ENCODE assay signal across 22 mouse cellular contexts in the genomic region with DNA sequence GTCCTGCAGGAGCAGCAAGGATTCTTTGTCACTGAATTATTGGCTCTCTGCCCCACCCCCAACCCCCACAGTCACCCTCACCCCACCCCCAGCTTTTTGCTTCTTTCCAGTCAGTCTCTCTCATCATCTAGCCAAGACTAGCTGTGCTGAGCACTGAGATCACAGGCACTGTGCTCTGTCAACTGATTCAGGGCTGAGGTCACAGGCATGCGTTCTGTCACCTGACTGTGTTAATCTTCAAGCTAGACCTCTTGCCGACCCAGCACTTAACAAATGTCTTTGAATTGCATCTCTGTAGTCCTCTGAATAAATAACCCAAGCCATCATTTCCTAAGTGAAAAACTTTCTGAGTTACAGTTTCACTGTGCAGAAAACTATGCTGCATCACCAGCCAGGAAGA. TPM values are rescaled to one million over a fixed set of nuclear protein-coding genes. Genes with fewer than 3 reads are reported as not detected.
A peak's percentile ranks its signal among the peaks of the same experiment; 100 is the strongest.
DNase-seq lines count a peak whose midpoint lies in the region; ATAC-seq lines count a peak whose summit lies in the region.
"Had no signal": no experiment of that assay in that cellular context is flagged by ENCODE, and none has a peak within 500 bp of the region (broad histone marks: within the 10 kb centered on the region; RNA-seq: fewer than 3 reads in every experiment).

No protein-coding gene starts in this region.

- H3K27me3 ChIP-seq in heart, embryonic 13.5 days (replicated peaks): no peaks in the 10 kb centered on the region
- H3K27me3 ChIP-seq in intestine, embryonic 16.5 days (replicated peaks; ENCODE audit: control insufficient read depth, insufficient read depth, low read length): no peaks in the 10 kb centered on the region
- H3K27me3 ChIP-seq in kidney, embryonic 15.5 days: no peaks in the 10 kb centered on the region
- no peaks in the 10 kb centered on the region for H3K27me3 ChIP-seq in liver, embryonic 16.5 days (ENCODE audit: control insufficient read depth, insufficient read depth, low read depth, low read length)
- H3K27me3 ChIP-seq: forebrain, embryonic 13.5 days; hindbrain, embryonic 13.5 days; midbrain, embryonic 13.5 days had no signal

- no peak overlapping the region for H3K4me3 ChIP-seq in heart, embryonic 13.5 days
- H3K4me3 ChIP-seq in intestine, embryonic 16.5 days (ENCODE audit: low read length): no peak overlapping the region
- no peak overlapping the region for H3K4me3 ChIP-seq in kidney, embryonic 15.5 days (replicated peaks)
- H3K4me3 ChIP-seq in liver, embryonic 16.5 days (ENCODE audit: low read depth, low read length): no peak overlapping the region
- H3K4me3 ChIP-seq: forebrain, embryonic 13.5 days; hindbrain, embryonic 13.5 days; midbrain, embryonic 13.5 days had no signal

- no peak overlapping the region for H3K4me2 ChIP-seq in heart, embryonic 13.5 days
- H3K4me2 ChIP-seq in intestine, embryonic 16.5 days (ENCODE audit: low read depth, low read length): no peak overlapping the region
- no peak overlapping the region for H3K4me2 ChIP-seq in kidney, embryonic 15.5 days
- no peak overlapping the region for H3K4me2 ChIP-seq in liver, embryonic 16.5 days (ENCODE audit: low read depth, low read length)
- H3K4me2 ChIP-seq: forebrain, embryonic 13.5 days; hindbrain, embryonic 13.5 days; midbrain, embryonic 13.5 days had no signal

- no peak for DNase-seq in heart, adult 9 months (ENCODE audit: low spot score in 2 of 2)
- no peak for DNase-seq in adrenal gland, adult 18-20 months (ENCODE audit: low spot score in 2 of 2)
- no peak for DNase-seq in urinary bladder, adult 18-20 months (ENCODE audit: low spot score in 2 of 2)
- DNase-seq in spleen, adult 12 weeks (ENCODE audit: low spot score): no peak
- DNase-seq: adrenal gland, postnatal 14 days; cerebellum, adult 11-12 months; cerebellum, postnatal 25 days; gastrocnemius, postnatal 36 days; heart, postnatal 10 days; layer of hippocampus, postnatal 36 days; left cerebral cortex, postnatal 4 days; lung, adult 18-20 months; thymus, postnatal 4 days had no signal

- peak overlapping the region; percentile 48 for H3K27ac ChIP-seq in heart, embryonic 13.5 days (replicated peaks)
- no peak overlapping the region for H3K27ac ChIP-seq in intestine, embryonic 16.5 days (ENCODE audit: low read length)
- peak overlapping the region; percentile 59 for H3K27ac ChIP-seq in kidney, embryonic 15.5 days
- no peak overlapping the region for H3K27ac ChIP-seq in liver, embryonic 16.5 days (ENCODE audit: low read length)
- H3K27ac ChIP-seq: forebrain, embryonic 13.5 days; hindbrain, embryonic 13.5 days; midbrain, embryonic 13.5 days had no signal

- no peaks in the 10 kb centered on the region for H3K9me3 ChIP-seq in heart, embryonic 13.5 days
- peaks cover 3% of the 10 kb centered on the region; the same call in 1 of the 2 replicates for H3K9me3 ChIP-seq in intestine, embryonic 16.5 days (ENCODE audit: control insufficient read depth, low read length)
- H3K9me3 ChIP-seq in kidney, embryonic 15.5 days (replicated peaks): no peaks in the 10 kb centered on the region
- no peaks in the 10 kb centered on the region for H3K9me3 ChIP-seq in liver, embryonic 16.5 days (replicated peaks; ENCODE audit: control insufficient read depth, low read length)
- H3K9me3 ChIP-seq: forebrain, embryonic 13.5 days; hindbrain, embryonic 13.5 days; midbrain, embryonic 13.5 days had no signal

- H3K4me1 ChIP-seq in heart, embryonic 13.5 days: peaks cover 32% of the 10 kb centered on the region
- H3K4me1 ChIP-seq in intestine, embryonic 16.5 days (ENCODE audit: control insufficient read depth, insufficient read depth, low read length): peaks cover 8% of the 10 kb centered on the region; the same call in 1 of the 2 replicates
- 0 out of 2 replicates have a peak, but pooled peaks cover 9% of the 10 kb centered on the region for H3K4me1 ChIP-seq in kidney, embryonic 15.5 days
- no peaks in the 10 kb centered on the region; the same call in 1 of the 2 replicates for H3K4me1 ChIP-seq in liver, embryonic 16.5 days (ENCODE audit: control insufficient read depth, low read depth, low read length)
- H3K4me1 ChIP-seq: forebrain, embryonic 13.5 days; hindbrain, embryonic 13.5 days; midbrain, embryonic 13.5 days had no signal

- ATAC-seq in heart, embryonic 13.5 days (ENCODE audit: extremely low read depth, insufficient number of reproducible peaks, low FRiP score, low TSS enrichment): no peak
- ATAC-seq in intestine, embryonic 16.5 days: 0 out of 2 replicates have a peak, but pooled peaks have one; percentile 39
- peak; percentile 82 for ATAC-seq in kidney, embryonic 15.5 days (replicated peaks; ENCODE audit: low FRiP score)
- peak; percentile 31; the same call in 1 of the 2 replicates for ATAC-seq in liver, embryonic 16.5 days (ENCODE audit: low read depth)
- ATAC-seq: forebrain, embryonic 13.5 days; midbrain, embryonic 13.5 days had no signal

- no peaks in the 10 kb centered on the region for H3K36me3 ChIP-seq in heart, embryonic 13.5 days
- no peaks in the 10 kb centered on the region for H3K36me3 ChIP-seq in intestine, embryonic 16.5 days (ENCODE audit: control insufficient read depth, insufficient read depth, low read length)
- no peaks in the 10 kb centered on the region for H3K36me3 ChIP-seq in kidney, embryonic 15.5 days
- H3K36me3 ChIP-seq in liver, embryonic 16.5 days (ENCODE audit: control insufficient read depth, insufficient read depth): no peaks in the 10 kb centered on the region
- H3K36me3 ChIP-seq: hindbrain, embryonic 13.5 days; midbrain, embryonic 13.5 days had no signal

- no peak overlapping the region for H3K9ac ChIP-seq in heart, embryonic 13.5 days
- no peak overlapping the region for H3K9ac ChIP-seq in intestine, embryonic 16.5 days (ENCODE audit: low read depth, low read length)
- no peak overlapping the region for H3K9ac ChIP-seq in kidney, embryonic 15.5 days
- no peak overlapping the region for H3K9ac ChIP-seq in liver, embryonic 16.5 days (ENCODE audit: low read depth, low read length)
- H3K9ac ChIP-seq: forebrain, embryonic 13.5 days; hindbrain, embryonic 13.5 days; midbrain, embryonic 13.5 days had no signal

- 20% methylated on average over 2 of the region's 2 CpGs for WGBS in heart, embryonic 13.5 days
- 25% methylated on average over 2 of the region's 2 CpGs for WGBS in intestine, embryonic 16.5 days
- 18% methylated on average over 2 of the region's 2 CpGs for WGBS in kidney, embryonic 15.5 days
- WGBS in liver, embryonic 16.5 days (ENCODE audit: insufficient replicate concordance): 49% methylated on average over 2 of the region's 2 CpGs

RNA-seq across cellular contexts. Expression of a gene that starts 3.5 kb away (rescaled TPM):
- polyA plus RNA-seq in heart, embryonic 13.5 days (2015; fragmentation: Nextera tagmentation; extraction: Ambion mirVana): not detected in 2 replicates
- polyA plus RNA-seq in intestine, embryonic 16.5 days (2015; fragmentation: Nextera tagmentation; extraction: Ambion mirVana): not detected in 2 replicates
- polyA plus RNA-seq in kidney, embryonic 15.5 days (2015; fragmentation: Nextera tagmentation; extraction: Ambion mirVana): 0.94 and 1.5 TPM in 2 replicates
- 0.08 and 0.13 TPM in 2 replicates for polyA plus RNA-seq in liver, embryonic 16.5 days (2015; fragmentation: Nextera tagmentation; extraction: Ambion mirVana)
- under 1 TPM in 1 of 2 experiments, not detected in 1; 0.20 TPM for total RNA-seq in adrenal gland, adult 18-20 months (2021)
- total RNA-seq: gastrocnemius, postnatal 36 days; heart, postnatal 10 days; layer of hippocampus, postnatal 36 days; left cerebral cortex, postnatal 4 days; neutrophil, adult 5-6 weeks had no signal
- polyA plus RNA-seq: forebrain, embryonic 13.5 days; large intestine, adult 2 months; midbrain, embryonic 13.5 days had no signal

RNA-seq across cellular contexts. Expression of a gene that starts 3.5 kb away (rescaled TPM):
- polyA plus RNA-seq in heart, embryonic 13.5 days (2015; fragmentation: Nextera tagmentation; extraction: Ambion mirVana): not detected in 2 replicates
- polyA plus RNA-seq in intestine, embryonic 16.5 days (2015; fragmentation: Nextera tagmentation; extraction: Ambion mirVana): not detected in 2 replicates
- polyA plus RNA-seq in kidney, embryonic 15.5 days (2015; fragmentation: Nextera tagmentation; extraction: Ambion mirVana): 0.26 TPM in 1 of 2 replicates, not detected in the other
- polyA plus RNA-seq in liver, embryonic 16.5 days (2015; fragmentation: Nextera tagmentation; extraction: Ambion mirVana): not detected in 2 replicates
- total RNA-seq in adrenal gland, adult 18-20 months (2021): 1 to 10 TPM; 3.2 to 3.4 TPM
- total RNA-seq: neutrophil, adult 5-6 weeks had no signal
- polyA plus RNA-seq: forebrain, embryonic 13.5 days; hindbrain, embryonic 13.5 days; large intestine, adult 2 months; midbrain, embryonic 13.5 days had no signal

RNA-seq across cellular contexts. Expression of a gene that starts 14.8 kb away (rescaled TPM):
- not detected in 2 replicates for polyA plus RNA-seq in heart, embryonic 13.5 days (2015; fragmentation: Nextera tagmentation; extraction: Ambion mirVana)
- not detected in 2 replicates for polyA plus RNA-seq in intestine, embryonic 16.5 days (2015; fragmentation: Nextera tagmentation; extraction: Ambion mirVana)
- 0.17 TPM in 1 of 2 replicates, not detected in the other for polyA plus RNA-seq in kidney, embryonic 15.5 days (2015; fragmentation: Nextera tagmentation; extraction: Ambion mirVana)
- polyA plus RNA-seq in liver, embryonic 16.5 days (2015; fragmentation: Nextera tagmentation; extraction: Ambion mirVana): not detected in 2 replicates
- under 1 TPM; 0.27 to 0.42 TPM for total RNA-seq in adrenal gland, adult 18-20 months (2021)
- total RNA-seq: adrenal gland, postnatal 14 days; heart, postnatal 10 days; neutrophil, adult 5-6 weeks had no signal
- polyA plus RNA-seq: forebrain, embryonic 13.5 days; large intestine, adult 2 months; midbrain, embryonic 13.5 days had no signal

RNA-seq across cellular contexts. Expression of a gene that starts 14.8 kb away (rescaled TPM):
- polyA plus RNA-seq in heart, embryonic 13.5 days (2015; fragmentation: Nextera tagmentation; extraction: Ambion mirVana): not detected in 2 replicates
- not detected in 2 replicates for polyA plus RNA-seq in intestine, embryonic 16.5 days (2015; fragmentation: Nextera tagmentation; extraction: Ambion mirVana)
- 0.64 and 1.7 TPM in 2 replicates for polyA plus RNA-seq in kidney, embryonic 15.5 days (2015; fragmentation: Nextera tagmentation; extraction: Ambion mirVana)
- polyA plus RNA-seq in liver, embryonic 16.5 days (2015; fragmentation: Nextera tagmentation; extraction: Ambion mirVana): not detected in 2 replicates
- total RNA-seq in adrenal gland, adult 18-20 months (2021): not detected
- total RNA-seq: adrenal gland, postnatal 14 days; gastrocnemius, postnatal 36 days; heart, postnatal 10 days; layer of hippocampus, postnatal 36 days; left cerebral cortex, postnatal 4 days; neutrophil, adult 5-6 weeks had no signal
- polyA plus RNA-seq: forebrain, embryonic 13.5 days; hindbrain, embryonic 13.5 days; large intestine, adult 2 months; midbrain, embryonic 13.5 days had no signal

RNA-seq across cellular contexts. Expression of a gene that starts 45.6 kb away (rescaled TPM):
- polyA plus RNA-seq in heart, embryonic 13.5 days (2015; fragmentation: Nextera tagmentation; extraction: Ambion mirVana): 3.1 and 3.3 TPM in 2 replicates
- 5.9 and 7.4 TPM in 2 replicates for polyA plus RNA-seq in intestine, embryonic 16.5 days (2015; fragmentation: Nextera tagmentation; extraction: Ambion mirVana)
- polyA plus RNA-seq in kidney, embryonic 15.5 days (2015; fragmentation: Nextera tagmentation; extraction: Ambion mirVana): 13.2 and 18.4 TPM in 2 replicates
- polyA plus RNA-seq in liver, embryonic 16.5 days (2015; fragmentation: Nextera tagmentation; extraction: Ambion mirVana): 12.6 and 13.5 TPM in 2 replicates
- 100 to 1,000 TPM; 124 to 127 TPM for total RNA-seq in adrenal gland, adult 18-20 months (2021)

Comparison
In these comparisons a context has a peak if more than half of its experiments do, and no peak if none do; other contexts are left out.
1. H3K27ac ChIP-seq: peak in heart, embryonic 13.5 days (single experiment) and kidney, embryonic 15.5 days (single experiment); none in intestine, embryonic 16.5 days (single experiment) and liver, embryonic 16.5 days (single experiment).